Mouse (Mus musculus): ENCODE results near the gene Slc26a9.
A peak's percentile ranks its signal among the peaks of the same experiment; 100 is the strongest.

Slc26a9 gene

DNA sequence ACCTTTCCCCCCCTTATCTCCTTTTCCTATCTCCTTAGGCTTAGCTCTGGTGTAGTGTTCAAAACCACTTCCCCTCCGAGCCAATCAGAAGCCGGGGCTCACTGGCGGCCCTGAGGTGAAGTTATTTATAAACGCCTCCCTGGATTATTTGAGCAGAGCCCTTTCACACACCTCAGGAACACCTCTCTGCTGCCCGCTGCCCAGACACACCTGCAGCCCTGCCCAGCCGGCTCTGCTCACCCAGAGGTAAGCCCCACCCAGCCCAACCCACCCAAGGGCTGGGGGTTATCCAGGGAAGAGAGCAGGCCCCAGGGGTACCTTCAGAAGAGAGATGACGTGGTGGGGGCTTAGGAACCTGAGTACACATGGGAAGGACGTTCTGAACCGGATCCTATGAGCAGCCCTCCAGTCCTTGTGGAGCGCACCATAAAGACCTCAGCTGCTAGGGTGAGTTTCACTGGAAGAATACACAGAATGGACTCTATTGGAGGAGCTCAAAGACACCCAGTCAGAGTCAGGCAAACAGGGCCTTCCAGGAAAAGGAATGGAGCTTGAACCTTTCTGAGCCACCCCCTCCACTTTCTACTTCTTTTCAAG lies at the start of gene Slc26a9:
Gene Slc26a9 (plus strand): TSS at position 155 of the 597 bp plus-strand sequence.
- no peak for DNase-seq (ENCODE audit: low spot score in 2 of 2)

DNA sequence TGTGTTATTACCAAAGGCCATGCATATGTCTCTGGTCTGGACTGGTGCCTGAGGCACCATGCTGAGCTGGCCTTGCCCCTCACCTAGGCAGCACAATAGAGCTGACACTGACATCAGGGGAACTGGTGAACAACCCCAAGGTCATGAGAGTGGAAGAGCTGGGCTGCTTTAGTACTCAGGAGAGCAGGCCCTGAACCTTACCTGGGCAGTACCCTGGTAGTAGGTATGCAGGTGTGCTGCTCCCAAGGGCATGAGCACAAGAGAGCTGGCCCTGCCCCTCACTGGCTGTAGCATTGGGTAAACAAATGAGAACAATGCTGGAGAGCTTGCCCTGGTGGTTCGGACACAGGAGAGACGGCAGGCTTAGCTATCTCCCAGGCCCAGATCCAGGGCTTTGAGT lies 48.5 kb upstream of the Slc26a9 start:
- no peak for DNase-seq (ENCODE audit: low spot score in 2 of 2)

DNA sequence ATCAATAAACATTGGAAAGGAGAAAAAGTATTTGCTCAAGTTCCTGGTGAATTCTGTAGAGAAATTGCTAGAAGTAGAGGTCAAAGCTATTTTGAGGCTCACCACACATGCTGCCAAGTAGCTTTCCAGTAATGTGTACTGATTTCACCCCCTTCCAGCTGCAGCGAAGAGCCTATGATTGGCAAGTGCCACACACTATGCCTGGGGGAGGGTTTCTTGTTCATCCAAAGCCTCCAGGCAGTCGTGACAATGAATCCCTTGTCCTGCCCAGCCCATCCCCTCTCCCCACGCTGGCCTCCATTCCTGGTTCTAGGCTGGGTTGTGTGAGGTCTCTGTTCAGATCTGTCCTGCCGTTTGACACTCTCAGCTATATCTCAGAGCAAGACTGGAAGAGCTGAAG lies 47.5 kb upstream of the Slc26a9 start:
- no peak for DNase-seq (ENCODE audit: low spot score in 2 of 2)

DNA sequence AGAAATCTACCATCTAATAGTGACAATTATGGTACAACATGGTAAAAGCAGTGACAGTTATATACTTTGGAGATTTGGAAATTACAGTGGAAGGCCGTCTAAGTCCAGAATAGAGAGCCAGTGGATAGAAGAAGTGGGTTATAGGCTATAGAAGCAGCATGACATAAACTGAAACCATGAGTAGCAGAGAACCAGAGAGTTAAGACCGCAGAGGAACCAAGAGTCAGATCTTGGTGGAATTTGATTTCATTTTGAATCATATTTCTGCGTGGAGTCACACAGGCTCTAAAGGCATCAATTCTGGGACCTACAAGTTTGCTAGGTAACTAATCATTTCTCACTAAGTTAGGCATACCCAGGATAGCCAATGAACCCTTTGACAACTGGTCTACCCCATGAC lies 45.1 kb upstream of the Slc26a9 start:
- no peak for DNase-seq (ENCODE audit: low spot score in 2 of 2)

DNA sequence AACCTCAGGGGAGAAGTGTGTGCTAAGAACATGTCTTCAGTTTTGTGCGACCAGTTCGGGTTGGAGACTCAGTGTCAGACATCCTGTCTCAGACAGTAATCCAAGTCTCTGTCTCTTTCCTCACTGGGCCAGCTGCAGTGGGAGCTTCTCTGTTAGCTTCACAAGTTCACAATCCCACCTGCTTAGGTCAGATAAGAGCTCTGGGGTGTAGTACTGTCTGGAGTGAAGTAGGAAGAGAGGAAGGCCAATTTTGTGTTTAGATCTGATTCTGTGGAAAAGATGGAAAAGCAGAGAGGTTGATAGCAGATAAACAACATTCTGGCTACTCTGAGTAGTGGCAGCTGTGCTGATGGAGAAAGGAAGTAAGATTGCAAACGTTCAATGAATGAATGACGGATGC lies 44.2 kb upstream of the Slc26a9 start:
- DNase-seq (ENCODE audit: low spot score in 2 of 2) = no peak

DNA sequence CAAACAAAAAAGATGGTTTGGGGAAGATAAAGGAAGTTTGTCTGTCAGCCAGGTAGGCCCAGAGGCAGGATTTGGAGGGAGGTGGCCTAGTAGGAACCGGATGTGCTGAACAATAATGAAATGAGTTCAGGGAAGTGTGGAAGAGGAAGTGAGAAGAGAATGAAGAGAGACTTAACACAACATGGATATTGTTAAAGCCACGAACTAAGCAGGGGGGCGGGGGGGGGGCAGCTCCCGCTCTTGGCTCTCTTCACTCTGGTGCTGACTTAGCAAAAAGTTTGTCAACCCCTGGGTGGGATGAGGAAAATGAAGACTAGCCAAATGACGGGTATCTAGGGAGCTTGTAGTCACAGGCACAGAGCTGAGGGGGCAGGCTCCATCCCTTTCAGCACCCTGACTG lies 43.4 kb upstream of the Slc26a9 start:
- DNase-seq (ENCODE audit: low spot score in 2 of 2) = no peak

DNA sequence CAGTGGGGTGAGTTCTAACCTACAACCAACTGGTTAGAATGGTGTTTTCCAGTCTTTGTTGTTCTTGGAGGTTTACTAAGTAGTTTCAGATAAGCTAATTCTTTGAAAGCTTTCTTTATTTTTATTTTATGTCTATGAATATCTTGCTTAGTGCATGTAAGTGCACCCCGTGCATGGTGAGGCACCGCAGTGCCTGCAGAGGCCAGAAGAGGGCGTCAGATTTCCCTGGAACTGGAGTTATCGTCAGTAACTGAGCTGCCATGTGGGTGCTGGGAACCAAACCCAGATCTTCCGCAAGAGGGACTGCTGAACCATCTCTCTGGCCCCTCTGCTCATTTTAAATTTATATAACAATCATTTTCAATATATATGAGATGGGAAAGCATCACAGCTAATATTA lies 42.4 kb upstream of the Slc26a9 start:
- no peak for DNase-seq (ENCODE audit: low spot score in 2 of 2)

DNA sequence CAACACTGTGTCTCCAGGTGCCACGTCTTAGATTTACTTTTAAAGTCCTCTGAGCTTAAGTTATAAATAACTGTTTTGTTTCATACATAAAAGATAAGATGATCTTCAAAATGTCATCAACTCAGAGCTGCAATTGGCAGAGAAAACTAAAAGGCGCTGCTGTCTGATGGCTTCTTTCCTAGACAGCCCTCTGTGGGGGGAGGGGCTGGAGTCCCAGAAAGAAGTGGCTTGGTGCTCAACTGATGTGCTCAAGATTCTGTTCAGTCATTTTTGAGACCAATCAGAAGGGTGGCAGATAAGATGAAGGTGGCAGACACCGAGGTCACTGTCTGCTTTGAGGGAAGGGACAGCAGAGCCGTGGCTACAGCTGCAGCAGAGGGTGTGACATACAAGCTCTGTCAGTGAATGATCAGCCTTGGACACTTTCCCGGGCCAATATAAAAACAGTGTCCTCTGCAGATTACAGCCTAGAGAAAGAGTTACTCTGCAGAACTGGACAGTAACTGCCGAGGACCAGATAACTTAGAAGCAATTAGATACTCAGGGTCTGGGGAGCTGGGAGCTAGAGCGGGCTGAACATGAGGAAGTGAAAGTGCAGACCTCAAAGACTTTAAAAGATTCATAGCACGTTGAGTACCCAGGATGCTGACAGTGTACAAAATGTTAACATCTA lies 41.6 kb upstream of the Slc26a9 start:
- DNase-seq (ENCODE audit: low spot score in 2 of 2) = no peak

DNA sequence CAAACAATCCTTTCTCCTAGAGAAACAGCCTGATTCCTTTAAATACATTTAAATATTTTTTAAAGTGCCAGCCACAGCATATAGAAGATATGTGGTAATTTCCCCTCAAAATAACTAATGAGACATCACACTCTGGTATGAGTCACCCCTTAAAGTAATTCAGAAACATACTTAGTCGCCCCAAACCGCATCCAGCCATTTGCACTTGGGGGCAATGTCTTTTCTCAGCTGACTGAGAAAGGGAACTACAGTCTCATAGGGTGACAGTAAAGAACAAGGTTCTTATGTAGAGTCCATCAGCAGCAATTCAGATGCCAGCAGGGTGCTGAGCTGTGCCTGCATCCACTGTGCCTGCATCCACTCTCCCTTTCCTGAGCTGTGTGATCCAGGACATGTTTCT lies 40.3 kb upstream of the Slc26a9 start:
- DNase-seq (ENCODE audit: low spot score in 2 of 2) = no peak

DNA sequence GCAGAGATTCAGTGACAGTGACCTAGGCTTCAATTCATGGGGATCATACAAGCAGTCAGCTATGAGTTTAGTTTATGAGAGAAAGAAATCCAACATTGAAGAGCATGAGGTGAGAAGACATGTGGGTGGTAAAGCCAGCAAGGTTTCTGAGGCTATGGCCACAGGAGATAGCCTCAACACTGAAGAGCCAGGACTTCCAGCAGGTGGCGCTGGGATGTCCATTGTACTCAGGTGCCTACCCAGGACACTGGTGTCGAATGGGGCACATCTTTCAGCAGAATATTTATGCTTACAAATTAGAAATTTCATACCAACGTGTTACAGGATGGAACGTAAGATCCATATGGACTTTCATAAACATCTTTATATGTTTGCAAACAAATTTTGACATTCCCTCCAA lies 35.5 kb upstream of the Slc26a9 start:
- DNase-seq (ENCODE audit: low spot score in 2 of 2) = peak; percentile 39 to 54

DNA sequence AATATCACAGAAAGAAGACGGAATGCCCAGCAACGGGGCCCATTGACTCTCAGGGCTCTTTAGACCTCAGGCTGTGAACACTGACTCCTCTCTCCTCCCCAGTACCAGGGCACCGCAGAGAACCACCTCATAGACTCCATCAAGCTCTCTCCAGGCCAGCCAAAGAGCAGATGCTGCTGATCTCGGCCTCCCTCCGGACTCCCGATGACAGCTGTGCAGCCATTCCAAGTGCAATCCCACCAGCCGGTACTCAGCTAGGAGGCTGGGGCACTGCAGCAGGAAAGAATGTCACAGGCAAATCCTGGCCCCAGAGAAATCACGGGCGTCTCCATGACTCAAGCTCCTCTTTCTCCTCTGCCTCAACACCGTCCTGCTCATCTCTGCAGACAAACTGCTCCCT lies 32.3 kb upstream of the Slc26a9 start:
- DNase-seq (ENCODE audit: low spot score in 2 of 2) = no peak

DNA sequence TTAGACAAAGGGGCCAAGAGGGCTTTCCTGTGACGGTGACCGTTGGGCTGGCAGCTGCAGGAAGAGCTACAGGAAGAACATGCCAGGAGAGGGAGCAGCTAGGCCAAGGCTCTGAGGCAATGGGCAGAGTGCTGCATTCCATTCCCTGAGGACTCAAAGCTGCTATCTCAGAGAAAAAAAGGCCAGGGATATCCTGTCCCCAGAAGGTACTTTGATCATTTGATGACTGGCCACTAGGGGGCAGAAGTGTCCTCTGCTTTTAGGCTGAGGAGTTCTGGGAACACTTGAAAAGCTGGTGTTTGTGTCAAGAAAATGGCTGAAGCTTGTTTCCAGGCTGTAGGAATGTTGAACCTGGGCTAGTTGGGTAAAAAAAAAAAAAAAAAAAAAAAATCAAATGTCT lies 31.4 kb upstream of the Slc26a9 start:
- DNase-seq (ENCODE audit: low spot score in 2 of 2) = peak; percentile 71 to 78

DNA sequence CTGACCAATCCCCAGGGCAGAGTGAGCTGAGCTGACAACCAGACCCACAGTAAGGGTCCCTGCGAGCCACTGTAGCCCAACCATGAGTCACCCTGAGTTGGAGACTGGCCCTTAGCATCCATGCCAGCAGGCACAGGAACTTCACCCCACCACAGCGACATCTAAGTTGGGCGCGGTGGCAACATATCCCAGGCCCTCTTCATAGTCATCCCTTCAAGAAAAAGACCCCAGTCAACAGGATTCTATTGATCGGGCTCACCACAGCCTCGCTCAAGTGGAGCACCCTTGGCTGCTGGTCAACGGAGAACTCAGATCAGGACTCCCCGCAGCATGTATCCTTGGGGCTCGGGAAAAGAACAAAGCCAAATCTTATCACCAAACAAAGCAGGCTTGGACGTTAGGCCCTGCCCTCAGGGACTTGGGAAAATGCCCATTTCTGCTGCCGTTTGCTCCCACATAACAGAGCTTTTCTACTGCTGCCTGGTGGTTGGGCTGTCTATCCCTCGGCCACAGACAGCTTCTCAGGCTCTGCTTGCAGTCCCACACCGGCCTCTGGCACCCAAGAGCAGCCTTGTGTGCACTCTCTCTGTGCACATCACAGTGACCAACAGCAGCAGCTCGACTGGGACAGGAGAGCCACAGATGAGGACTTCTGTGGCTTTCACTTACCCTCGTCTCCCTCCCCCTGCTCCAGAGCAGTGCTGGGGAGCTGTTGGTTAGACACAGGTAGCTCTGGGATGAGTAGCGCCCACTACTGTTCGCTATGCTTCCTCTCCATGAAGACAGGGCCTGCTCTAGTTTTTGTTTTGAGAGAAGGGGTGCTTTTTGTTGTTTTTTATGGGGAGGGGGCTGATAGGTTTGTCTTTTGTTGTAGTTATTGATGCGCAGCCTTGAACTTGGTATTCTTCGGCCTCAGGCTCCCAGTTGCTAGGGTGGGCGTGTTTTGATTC lies 29.2 kb upstream of the Slc26a9 start:
- no peak for DNase-seq (ENCODE audit: low spot score in 2 of 2)

DNA sequence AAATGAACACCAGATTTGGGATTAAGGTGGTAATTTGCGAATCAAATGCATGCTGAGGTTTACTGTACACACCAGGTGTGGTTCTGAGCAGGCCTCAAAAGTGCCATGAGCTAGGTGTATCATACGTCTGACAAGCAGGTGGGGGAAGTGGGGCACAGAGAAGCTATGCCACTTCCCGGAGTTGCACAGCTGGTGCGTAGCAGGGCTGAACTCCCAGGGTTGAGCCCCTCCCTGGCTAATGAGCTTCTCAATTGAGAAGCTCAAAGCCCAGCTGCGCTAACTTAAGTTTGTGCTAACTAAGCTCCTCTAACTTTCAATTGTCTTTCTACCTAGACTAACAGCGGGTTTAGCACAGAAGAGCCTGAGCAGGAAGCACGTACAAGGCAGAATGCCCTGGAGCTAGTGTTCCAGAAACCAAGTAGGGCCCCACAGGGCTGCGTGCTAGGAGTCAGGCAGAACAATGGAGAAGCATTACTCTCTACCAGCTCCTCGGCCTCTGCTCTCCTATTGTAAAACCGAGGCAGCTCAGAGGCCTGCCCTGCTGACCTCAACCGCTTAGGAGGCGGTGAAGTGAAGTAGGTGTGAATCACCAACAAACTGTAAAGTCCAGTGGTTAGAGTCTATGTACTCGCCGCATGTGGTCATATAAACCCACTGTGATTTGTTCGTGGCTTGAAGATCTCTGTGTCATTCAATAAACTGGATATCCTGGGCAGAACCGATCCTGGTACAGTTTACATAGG lies 24.7 kb upstream of the Slc26a9 start:
- DNase-seq (ENCODE audit: low spot score in 2 of 2) = no peak

DNA sequence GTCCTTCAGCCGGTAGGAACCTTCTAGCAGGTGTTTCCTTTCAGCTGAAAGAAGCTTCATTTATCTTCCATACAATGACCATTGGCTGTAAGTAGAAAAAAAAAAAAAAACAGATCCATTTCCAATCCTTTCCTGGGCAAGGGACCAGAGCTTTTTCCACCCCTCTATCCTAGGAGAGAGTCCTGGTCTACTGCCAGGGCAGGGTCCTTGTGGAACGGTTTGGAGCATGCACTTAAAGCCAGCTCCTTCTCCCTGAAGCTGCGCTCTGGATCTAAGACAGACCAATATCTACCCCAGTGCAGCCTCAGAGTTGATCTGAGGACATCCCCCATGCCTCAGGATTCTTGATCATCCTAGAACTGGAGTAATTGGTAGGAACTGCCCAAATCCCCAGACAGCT lies 21.8 kb upstream of the Slc26a9 start:
- DNase-seq (ENCODE audit: low spot score in 2 of 2) = no peak

DNA sequence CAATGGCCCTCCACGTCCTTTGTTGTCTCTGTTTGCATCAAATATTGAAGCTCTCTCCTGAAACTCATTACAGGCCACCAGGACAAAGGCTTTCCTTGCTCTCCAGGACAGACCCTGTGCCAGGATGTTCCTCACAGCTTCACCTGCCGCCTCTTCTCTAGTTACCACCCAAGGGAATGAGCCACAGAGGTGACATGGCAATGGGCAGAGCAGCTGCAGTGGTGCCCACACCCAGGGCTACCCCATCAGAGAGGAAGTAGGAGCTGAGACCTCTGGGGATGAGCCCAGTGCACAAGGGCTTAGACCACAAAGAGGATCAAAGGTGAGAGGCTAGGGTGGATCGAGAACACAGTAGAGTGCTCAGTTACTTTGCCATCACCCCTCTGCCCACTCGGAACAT lies 20.3 kb upstream of the Slc26a9 start:
- DNase-seq (ENCODE audit: low spot score in 2 of 2) = no peak

DNA sequence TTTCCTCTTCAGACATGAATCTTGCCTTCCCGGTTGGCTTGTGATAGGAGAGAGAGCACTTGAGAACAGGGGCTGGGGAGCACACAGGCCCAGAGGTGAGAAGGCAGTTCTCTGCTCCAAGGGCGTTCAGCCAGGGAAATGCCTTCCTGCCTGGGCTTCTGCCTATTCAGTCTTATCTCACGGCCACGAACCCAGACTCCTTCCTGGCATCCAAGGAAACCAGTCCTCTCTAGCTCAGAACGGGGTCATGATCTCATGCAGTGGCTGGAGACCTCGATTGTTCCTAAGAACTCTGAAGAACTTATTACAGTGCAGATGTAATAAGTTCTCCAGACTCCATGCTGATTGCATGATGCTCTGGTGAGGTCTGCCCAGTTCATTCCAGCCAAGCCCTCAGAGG lies 17.2 kb upstream of the Slc26a9 start:
- DNase-seq (ENCODE audit: low spot score in 2 of 2) = no peak

DNA sequence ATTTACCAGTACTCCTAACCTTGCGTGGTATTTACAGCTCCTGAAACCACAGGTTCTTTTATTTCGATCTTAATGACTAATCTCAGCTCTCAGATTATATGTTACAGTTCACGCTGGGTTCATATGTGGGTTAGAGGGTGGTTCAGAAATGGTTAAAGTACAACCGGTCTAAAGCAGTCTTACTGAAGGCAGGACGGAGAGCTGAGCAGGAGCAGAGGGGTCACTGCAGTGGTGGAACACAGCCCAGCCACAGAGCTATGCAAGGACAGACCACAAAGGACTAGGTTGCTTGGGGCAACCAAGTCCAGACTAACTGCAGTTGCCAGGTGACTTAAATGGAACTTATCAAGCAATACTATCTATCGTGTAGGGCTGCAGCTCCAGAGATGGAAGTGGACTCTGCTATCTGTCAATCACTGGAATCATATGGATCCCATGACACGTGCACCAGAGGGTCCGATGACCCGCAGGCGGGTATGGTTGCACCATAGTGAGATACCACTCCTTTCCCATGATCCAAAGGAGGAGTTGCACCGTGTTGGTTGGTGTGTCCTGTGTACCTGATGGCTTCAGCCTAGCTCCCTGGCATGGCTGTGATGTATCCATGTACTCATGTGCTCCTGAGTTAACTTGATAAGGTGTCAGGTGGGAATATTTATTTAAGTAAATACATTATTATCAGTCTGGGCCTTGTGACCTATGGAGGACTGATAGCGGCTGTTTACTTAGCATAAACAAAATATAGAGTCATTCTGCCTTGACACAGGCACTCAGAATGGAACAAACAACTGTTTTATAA lies 13.0 kb upstream of the Slc26a9 start:
- no peak for DNase-seq (ENCODE audit: low spot score in 2 of 2)

DNA sequence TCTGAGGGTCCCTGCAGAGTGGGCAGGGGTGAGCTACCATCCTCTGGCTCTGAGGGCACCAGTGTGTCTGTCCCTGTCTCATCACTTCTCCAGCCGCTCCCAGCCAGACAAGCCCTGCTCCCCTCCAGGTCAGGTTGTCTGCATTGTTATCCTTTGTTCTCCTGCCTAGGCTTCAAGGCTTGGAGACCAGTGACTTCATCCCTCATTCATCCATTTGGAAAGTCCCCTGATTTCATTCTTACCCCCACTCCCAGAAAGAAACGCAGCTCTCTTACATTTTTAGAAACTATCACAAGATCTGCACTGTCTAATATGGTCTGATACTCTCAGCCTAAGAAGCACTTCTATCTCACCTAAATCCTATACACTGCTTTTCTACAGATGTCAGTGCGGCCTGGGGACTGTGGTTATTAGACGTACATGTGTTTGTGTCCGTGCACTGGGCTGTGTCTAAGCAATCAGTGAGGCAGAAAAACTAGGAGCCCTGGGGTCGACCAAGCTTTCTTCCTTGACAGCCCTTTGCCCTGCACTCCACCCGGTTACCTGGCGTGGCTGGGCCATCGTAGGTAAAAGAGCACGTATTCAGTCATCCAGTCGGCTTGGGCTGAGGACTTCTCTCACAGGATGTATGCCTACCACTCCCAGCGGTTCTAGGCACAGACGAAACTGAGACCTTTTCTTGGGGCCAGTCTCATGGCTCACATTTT lies 10.2 kb upstream of the Slc26a9 start:
- no peak for DNase-seq (ENCODE audit: low spot score in 2 of 2)

DNA sequence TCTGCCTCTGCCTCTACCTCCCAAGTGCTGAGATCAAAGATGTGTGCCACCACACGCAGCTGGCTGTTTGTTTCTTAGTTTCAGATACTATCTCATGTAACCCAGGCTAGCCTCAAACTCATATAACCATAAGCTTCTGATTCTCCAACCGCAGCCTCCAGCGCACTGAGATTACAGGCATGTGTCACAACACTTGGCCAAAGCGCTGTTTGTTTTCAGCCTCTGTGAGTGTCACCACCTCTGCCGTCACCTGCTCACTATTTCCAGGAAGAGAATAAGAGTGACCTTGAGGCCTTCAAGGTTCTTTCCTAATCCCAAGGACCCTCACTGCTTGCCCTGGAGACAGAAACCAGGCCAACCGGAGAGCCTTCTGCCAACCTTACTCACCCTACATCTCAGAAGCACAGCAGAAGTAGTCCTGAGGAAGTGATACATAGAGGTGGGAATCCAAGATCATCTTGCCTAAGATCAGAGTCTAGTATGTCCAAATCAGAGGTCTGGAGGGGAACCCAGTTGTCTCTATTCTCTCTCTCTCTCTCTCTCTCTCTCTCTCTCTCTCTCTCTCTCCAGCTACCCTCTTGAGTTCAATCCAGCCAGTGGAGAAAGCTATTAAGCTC lies 9.1 kb upstream of the Slc26a9 start:
- DNase-seq (ENCODE audit: low spot score in 2 of 2) = no peak
